ENCODE assay signal across 19 mouse cellular contexts in genomic region chr10:40058062-40058785, GRCm38 (mm10). TPM values are rescaled to one million over a fixed set of nuclear protein-coding genes. Genes with fewer than 3 reads are reported as not detected.
DNase-seq lines count a peak whose midpoint lies in the region; ATAC-seq and TF ChIP-seq lines count a peak whose summit lies in the region.
"Had no signal": no experiment of that assay in that cellular context is flagged by ENCODE, and none has a peak within 500 bp of the region (broad histone marks: within the 10 kb centered on the region; RNA-seq: fewer than 3 reads in every experiment).

No protein-coding gene starts in this region.

- peak; percentile 55 for DNase-seq in adrenal gland, postnatal 10 days
- DNase-seq in adrenal gland, adult 8-10 months: no peak
- DNase-seq in 3T3-L1 (ENCODE audit: low read depth, low spot score): peak; percentile 47
- peak; percentile 59 for DNase-seq in kidney, postnatal 14 days
- no peak for DNase-seq in left cerebral cortex, adult 18-20 months (ENCODE audit: low spot score in 2 of 2)
- DNase-seq in cerebellum, adult 2 months: no peak
- no peak for DNase-seq in right cerebral cortex, postnatal 36 days (ENCODE audit: low spot score in 2 of 2)
- DNase-seq: cerebellum, postnatal 36 days had no signal

- H3K27ac ChIP-seq in intestine, postnatal 0 days (ENCODE audit: low read depth, low read length): peak overlapping the region; percentile 28; the same call in 1 of the 2 replicates
- no peak overlapping the region for H3K27ac ChIP-seq in cerebellum, adult 2 months (ENCODE audit: insufficient read depth, low read length)
- H3K27ac ChIP-seq: embryonic facial prominence, embryonic 10.5 days; hindbrain, embryonic 10.5 days; limb, embryonic 15.5 days; lung, embryonic 15.5 days; neural tube, embryonic 12.5 days had no signal

- no peak overlapping the region for H3K4me3 ChIP-seq in intestine, postnatal 0 days (ENCODE audit: low read depth, low read length)
- no peak overlapping the region for H3K4me3 ChIP-seq in cerebellum, adult 2 months (replicated peaks; ENCODE audit: insufficient read depth, low read depth, low read length)
- H3K4me3 ChIP-seq: embryonic facial prominence, embryonic 10.5 days; erythroblast, embryonic 14.5 days; hindbrain, embryonic 10.5 days; limb, embryonic 15.5 days; lung, embryonic 15.5 days; neural tube, embryonic 12.5 days had no signal

- H3K4me2 ChIP-seq in intestine, postnatal 0 days (replicated peaks; ENCODE audit: low read depth): no peak overlapping the region
- H3K4me2 ChIP-seq: limb, embryonic 15.5 days; lung, embryonic 15.5 days; neural tube, embryonic 12.5 days had no signal

- H3K9me3 ChIP-seq in intestine, postnatal 0 days (ENCODE audit: control insufficient read depth): no peaks in the 10 kb centered on the region
- H3K9me3 ChIP-seq: embryonic facial prominence, embryonic 10.5 days; hindbrain, embryonic 10.5 days; limb, embryonic 15.5 days; lung, embryonic 15.5 days; neural tube, embryonic 12.5 days had no signal

- WGBS in intestine, postnatal 0 days: 51% methylated on average over 6 of the region's 6 CpGs
- 71% methylated on average over 6 of the region's 6 CpGs for WGBS in cerebellum, adult 2 months

- H3K27me3 ChIP-seq in intestine, postnatal 0 days (replicated peaks; ENCODE audit: control insufficient read depth, insufficient read depth, low read length): no peaks in the 10 kb centered on the region
- no peaks in the 10 kb centered on the region for H3K27me3 ChIP-seq in cerebellum, adult 2 months (ENCODE audit: control insufficient read depth, insufficient read depth, low read length)
- H3K27me3 ChIP-seq: limb, embryonic 15.5 days; lung, embryonic 15.5 days; neural tube, embryonic 12.5 days; Patski had no signal

- ATAC-seq in intestine, postnatal 0 days: no peak
- ATAC-seq: forebrain, embryonic 16.5 days; Patski had no signal

- peaks cover 12% of the 10 kb centered on the region for H3K4me1 ChIP-seq in intestine, postnatal 0 days (replicated peaks; ENCODE audit: control insufficient read depth, insufficient read depth, low read length)
- H3K4me1 ChIP-seq in cerebellum, adult 2 months (ENCODE audit: control insufficient read depth, insufficient read depth, low read length): no peaks in the 10 kb centered on the region
- H3K4me1 ChIP-seq: neural tube, embryonic 12.5 days had no signal

- TF ChIP-seq POLR2A in cerebellum, adult 2 months (IDR thresholded peaks at IDR 0.05; ENCODE audit: borderline replicate concordance, insufficient read depth, low read length): no peak

- H3K9ac ChIP-seq in intestine, postnatal 0 days (ENCODE audit: low read depth, low read length): no peak overlapping the region
- H3K9ac ChIP-seq: limb, embryonic 15.5 days; lung, embryonic 15.5 days; neural tube, embryonic 12.5 days had no signal

- no peak for TF ChIP-seq CTCF in intestine, postnatal 0 days (IDR thresholded peaks at IDR 0.05; ENCODE audit: low read depth)
- TF ChIP-seq CTCF in cerebellum, adult 2 months (IDR thresholded peaks at IDR 0.05; ENCODE audit: borderline replicate concordance, insufficient read depth, low read depth, low read length): no peak

- H3K36me3 ChIP-seq in intestine, postnatal 0 days (ENCODE audit: control insufficient read depth, insufficient read depth): no peaks in the 10 kb centered on the region
- H3K36me3 ChIP-seq: embryonic facial prominence, embryonic 10.5 days; hindbrain, embryonic 10.5 days; limb, embryonic 15.5 days; lung, embryonic 15.5 days; neural tube, embryonic 12.5 days had no signal

RNA-seq across cellular contexts. Expression of gene Mfsd4b1, which starts 33.2 kb away (rescaled TPM):
- 1 to 10 TPM; 6.4 to 7.4 TPM for total RNA-seq in adrenal gland, postnatal 10 days (2021)
- 1 to 10 TPM in 2 of 4 experiments, under 1 TPM in 2; 0.65 to 1.3 (median 1.1) TPM for total RNA-seq in adrenal gland, adult 8-10 months (2022)
- polyA plus RNA-seq in intestine, postnatal 0 days (2015; fragmentation: Nextera tagmentation; extraction: Ambion mirVana): 8.4 TPM in 2 replicates
- under 1 TPM; 0.33 to 0.59 TPM for total RNA-seq in left cerebral cortex, adult 18-20 months (2021)
- 0.62 and 0.69 TPM in 2 replicates for polyA plus RNA-seq in cerebellum, adult 2 months (2012; rRNA removed)
- total RNA-seq: megakaryocyte, adult 5-6 weeks had no signal
- polyA plus RNA-seq: erythroblast, embryonic 14.5 days; hindbrain, embryonic 10.5 days; neural tube, embryonic 12.5 days; stomach, embryonic 14.5 days had no signal

Comparison
In these comparisons a context has a peak if more than half of its experiments do, and no peak if none do; other contexts are left out.
1. DNase-seq: peak in adrenal gland, postnatal 10 days (single experiment), 3T3-L1 (single experiment) and kidney, postnatal 14 days (single experiment); none in adrenal gland, adult 8-10 months (single experiment), left cerebral cortex, adult 18-20 months (0 of 2), cerebellum, adult 2 months (0 of 2) and right cerebral cortex, postnatal 36 days (0 of 2).